Mouse (Mus musculus) adrenal gland, adult 2 months (tissue): ENCODE data around the gene H2-K1. TPM values are rescaled to one million over a fixed set of nuclear protein-coding genes. Genes with fewer than 3 reads are reported as not detected.
A peak's percentile ranks its signal among the peaks of the same experiment; 100 is the strongest.
"Not testable (repeated sequence)": the region's sequence is repeated elsewhere in the genome, so short reads cannot be mapped to it uniquely, and the experiment has no call there.

Experiments
- DNase-seq: peaks from one replicate; pipeline ENCODE4 v3.0.0; 2021
- polyA plus RNA-seq: library from polyadenylated mRNA; depleted of rRNA; stranded (reverse); fragments of >200 nt; gene quantifications from 2 replicates; pipeline ENCODE4 v1.2.3, GENCODE M21; 2012
- total RNA-seq, 2 experiments: library from RNA; stranded (reverse); gene quantifications; 2 replicates each; pipeline ENCODE4 v1.2.3; 2021

Gene H2-K1
- total and polyA plus RNA-seq, 3 experiments: 577 to 2,844 (median 669) TPM

- DNase-seq: peak; percentile 81
These were observed 26.9 kb upstream of the H2-K1 start for GRCm38 (mm10) chr17:34026917-34027655.

- DNase-seq: no peak
These were observed 26.1 kb upstream of the H2-K1 start for GRCm38 (mm10) chr17:34026221-34026620.

GRCm38 (mm10) chr17:34025756-34026151, 25.6 kb upstream of the H2-K1 start:
- peak; percentile 26 for DNase-seq

- peak; percentile 18 for DNase-seq
These were observed 25.0 kb upstream of the H2-K1 start for GRCm38 (mm10) chr17:34024861-34025755.

- peak; percentile 93 for DNase-seq
These were observed 24.2 kb upstream of the H2-K1 start, which contains the start of gene Ring1 for GRCm38 (mm10) chr17:34024317-34024821. Gene Ring1, minus strand, starts transcription at chr17:34024680.

GRCm38 (mm10) chr17:34023678-34024077, 23.5 kb upstream of the H2-K1 start:
- no peak for DNase-seq

- no peak for DNase-seq
These were observed 22.8 kb upstream of the H2-K1 start for GRCm38 (mm10) chr17:34022987-34023386.

- DNase-seq: no peak
These were observed 22.3 kb upstream of the H2-K1 start for GRCm38 (mm10) chr17:34022414-34022783.

GRCm38 (mm10) chr17:34021539-34022413, 21.6 kb upstream of the H2-K1 start:
- no peak for DNase-seq

GRCm38 (mm10) chr17:34013436-34013835, 13.3 kb upstream of the H2-K1 start:
- no peak for DNase-seq

- DNase-seq: no peak
These were observed 10.0 kb upstream of the H2-K1 start for GRCm38 (mm10) chr17:34010156-34010555.

- no peak for DNase-seq
These were observed 6.4 kb upstream of the H2-K1 start for GRCm38 (mm10) chr17:34006570-34006969.

- no peak for DNase-seq
These were observed 3.3 kb upstream of the H2-K1 start for GRCm38 (mm10) chr17:34003426-34003825.

GRCm38 (mm10) chr17:34000796-34001195, 649 bp upstream of the H2-K1 start:
- DNase-seq: not testable (repeated sequence)

- peak; percentile 64 for DNase-seq
These were observed 602 bp downstream of the H2-K1 start for GRCm38 (mm10) chr17:33999341-34000149.

GRCm38 (mm10) chr17:33998697-33999096, 1.4 kb downstream of the H2-K1 start:
- DNase-seq: not testable (repeated sequence)

GRCm38 (mm10) chr17:33997025-33997424, 3.1 kb downstream of the H2-K1 start:
- not testable (repeated sequence) for DNase-seq

GRCm38 (mm10) chr17:33995651-33996050, 4.5 kb downstream of the H2-K1 start:
- no peak for DNase-seq

- DNase-seq: no peak
These were observed 5.2 kb downstream of the H2-K1 start for GRCm38 (mm10) chr17:33994959-33995358.

- peak; percentile 49 for DNase-seq
These were observed 8.1 kb downstream of the H2-K1 start for GRCm38 (mm10) chr17:33991788-33992664.
